In genomic region chr6:121473093-121473821, GRCm38 (mm10) we compare ENCODE assay signal across 7 mouse cellular contexts. TPM values are rescaled to one million over a fixed set of nuclear protein-coding genes. Genes with fewer than 3 reads are reported as not detected.
DNase-seq lines count a peak whose midpoint lies in the region; ATAC-seq and TF ChIP-seq lines count a peak whose summit lies in the region.

Iqsec3 (minus strand) TSS chr6:121473678.

- DNase-seq in adrenal gland, postnatal 25 days = peak; percentile 96
- peak; percentile 94 for DNase-seq in embryonic facial prominence, embryonic 11.5 days (ENCODE audit: low spot score)
- DNase-seq in heart, adult 9 months (ENCODE audit: low spot score in 2 of 2) = peak; percentile 35 to 58
- DNase-seq in kidney, adult 9 months = peak; percentile 87
- peak; percentile 93 for DNase-seq in limb, embryonic 14.5 days (ENCODE audit: low spot score)
- peak; percentile 22 to 27 for DNase-seq in spleen, postnatal 36 days (ENCODE audit: low spot score in 2 of 2)

- peak within 1 kb of the TSS; percentile 35 for H3K4me3 ChIP-seq in embryonic facial prominence, embryonic 11.5 days (ENCODE audit: low read depth, low read length)
- peak within 1 kb of the TSS; percentile 30 for H3K4me3 ChIP-seq in limb, embryonic 14.5 days (replicated peaks; ENCODE audit: low read length)
- peak within 1 kb of the TSS; percentile 74 for H3K4me3 ChIP-seq in midbrain, embryonic 16.5 days (ENCODE audit: low read depth, low read length)

- no peak within 1 kb of the TSS; the same call in 1 of the 2 replicates for H3K9ac ChIP-seq in embryonic facial prominence, embryonic 11.5 days (replicated peaks; ENCODE audit: low read length)
- H3K9ac ChIP-seq in limb, embryonic 14.5 days (ENCODE audit: low read depth, low read length, severe bottlenecking) = no peak within 1 kb of the TSS
- peak within 1 kb of the TSS; percentile 89 for H3K9ac ChIP-seq in midbrain, embryonic 16.5 days (ENCODE audit: low read depth, low read length)

- H3K9me3 ChIP-seq in embryonic facial prominence, embryonic 11.5 days (replicated peaks; ENCODE audit: control insufficient read depth, low read length) = no peaks in the 10 kb centered on the region
- no peaks in the 10 kb centered on the region for H3K9me3 ChIP-seq in limb, embryonic 14.5 days (ENCODE audit: control insufficient read depth, low read length)
- no peaks in the 10 kb centered on the region for H3K9me3 ChIP-seq in midbrain, embryonic 16.5 days (replicated peaks; ENCODE audit: control insufficient read depth, low read length, poor library complexity, severe bottlenecking)

- no peak within 1 kb of the TSS for H3K27ac ChIP-seq in embryonic facial prominence, embryonic 11.5 days (replicated peaks; ENCODE audit: low read depth, low read length)
- no peak within 1 kb of the TSS for H3K27ac ChIP-seq in limb, embryonic 14.5 days (replicated peaks; ENCODE audit: low read depth, low read length)
- H3K27ac ChIP-seq in midbrain, embryonic 16.5 days (ENCODE audit: low read length) = peak within 1 kb of the TSS; percentile 92

- H3K36me3 ChIP-seq in embryonic facial prominence, embryonic 11.5 days (replicated peaks; ENCODE audit: control insufficient read depth, insufficient read depth, low read depth, low read length) = no peaks in the 10 kb centered on the region
- H3K36me3 ChIP-seq in limb, embryonic 14.5 days (ENCODE audit: control insufficient read depth, insufficient read depth, low read length) = no peaks in the 10 kb centered on the region
- H3K36me3 ChIP-seq in midbrain, embryonic 16.5 days (ENCODE audit: control insufficient read depth, insufficient read depth, low read length) = no peaks in the 10 kb centered on the region

- H3K27me3 ChIP-seq in embryonic facial prominence, embryonic 11.5 days (ENCODE audit: control insufficient read depth, insufficient read depth, low read length) = peaks cover 3% of the 10 kb centered on the region; the same call in 1 of the 2 replicates
- peaks cover 15% of the 10 kb centered on the region for H3K27me3 ChIP-seq in limb, embryonic 14.5 days (ENCODE audit: control insufficient read depth, insufficient read depth, low read length)
- H3K27me3 ChIP-seq in midbrain, embryonic 16.5 days (ENCODE audit: control insufficient read depth, insufficient read depth, low read depth, low read length) = no peaks in the 10 kb centered on the region; the same call in 1 of the 2 replicates

- WGBS in embryonic facial prominence, embryonic 11.5 days = 0% methylated on average over 52 of the region's 65 CpGs
- WGBS in limb, embryonic 14.5 days = 0% methylated on average over 45 of the region's 65 CpGs
- WGBS in midbrain, embryonic 16.5 days = under 1% methylated on average over 57 of the region's 65 CpGs

- H3K4me2 ChIP-seq in embryonic facial prominence, embryonic 11.5 days (ENCODE audit: low read depth, low read length) = peak within 1 kb of the TSS; percentile 80
- peak within 1 kb of the TSS; percentile 56 for H3K4me2 ChIP-seq in limb, embryonic 14.5 days (replicated peaks; ENCODE audit: low read depth, low read length, severe bottlenecking)
- H3K4me2 ChIP-seq in midbrain, embryonic 16.5 days (ENCODE audit: low read length) = peak within 1 kb of the TSS; percentile 59

- no peaks in the 10 kb centered on the region for H3K4me1 ChIP-seq in embryonic facial prominence, embryonic 11.5 days (ENCODE audit: control insufficient read depth, insufficient read depth, low read length)
- 0 out of 2 replicates have a peak, but pooled peaks cover 4% of the 10 kb centered on the region for H3K4me1 ChIP-seq in limb, embryonic 14.5 days (ENCODE audit: control insufficient read depth, insufficient read depth, low read length)
- H3K4me1 ChIP-seq in midbrain, embryonic 16.5 days (ENCODE audit: control insufficient read depth, insufficient read depth, low read length) = peaks cover 24% of the 10 kb centered on the region

- ATAC-seq in embryonic facial prominence, embryonic 11.5 days (replicated peaks; ENCODE audit: insufficient number of reproducible peaks, low FRiP score, low TSS enrichment, low read depth) = peak; percentile 94
- peak; percentile 93 for ATAC-seq in limb, embryonic 14.5 days (ENCODE audit: low FRiP score, low read depth)
- ATAC-seq in midbrain, embryonic 16.5 days = peak; percentile 97

- 0 out of 2 replicates have a peak, but pooled peaks have one; percentile 4 for TF ChIP-seq POLR2A in limb, embryonic 14.5 days (IDR thresholded peaks at IDR 0.05; ENCODE audit: borderline replicate concordance, extremely low read depth, insufficient read depth, insufficient read length)

RNA-seq across cellular contexts. Expression of gene Iqsec3, which starts in this region (rescaled TPM):
- 3.7 and 4.7 TPM in 2 replicates for total RNA-seq in adrenal gland, postnatal 25 days (2021)
- polyA plus RNA-seq in embryonic facial prominence, embryonic 11.5 days (2014; fragmentation: Nextera tagmentation; extraction: Ambion mirVana) = 0.13 and 0.53 TPM in 2 replicates
- polyA plus RNA-seq in limb, embryonic 14.5 days (2012; rRNA removed) = 0.55 and 0.56 TPM in 2 replicates
- polyA plus RNA-seq in limb, embryonic 14.5 days (2014; fragmentation: Nextera tagmentation; extraction: Ambion mirVana) = 0.14 and 0.28 TPM in 2 replicates
- 10.2 and 11.0 TPM in 2 replicates for polyA plus RNA-seq in midbrain, embryonic 16.5 days (2015; fragmentation: Nextera tagmentation; extraction: Ambion mirVana)

Comparison
In these comparisons a context has a peak if more than half of its experiments do, and no peak if none do; other contexts are left out.
1. Peak in DNase-seq, ATAC-seq, H3K4me3 ChIP-seq and H3K4me2 ChIP-seq in embryonic facial prominence, embryonic 11.5 days; RNA of the gene not detected or under 1 TPM.
2. Peak in DNase-seq, ATAC-seq, H3K4me3 ChIP-seq and H3K4me2 ChIP-seq in limb, embryonic 14.5 days; RNA of the gene not detected or under 1 TPM.
3. DNase-seq: peak in every context shown above with its lines; median percentile 96 in adrenal gland, postnatal 25 days; 94 in embryonic facial prominence, embryonic 11.5 days; 93 in limb, embryonic 14.5 days; 87 in kidney, adult 9 months; 46 in heart, adult 9 months; 24 in spleen, postnatal 36 days.